Mouse (Mus musculus) brain, adult 2 months (tissue): ENCODE data around the gene Rc3h2.

ENCODE experiments used
- DNase-seq: peaks from one replicate; pipeline ENCODE4 v3.0.0; 2011; ENCODE audit warnings: low read depth, low spot score

Rc3h2 gene

DNA sequence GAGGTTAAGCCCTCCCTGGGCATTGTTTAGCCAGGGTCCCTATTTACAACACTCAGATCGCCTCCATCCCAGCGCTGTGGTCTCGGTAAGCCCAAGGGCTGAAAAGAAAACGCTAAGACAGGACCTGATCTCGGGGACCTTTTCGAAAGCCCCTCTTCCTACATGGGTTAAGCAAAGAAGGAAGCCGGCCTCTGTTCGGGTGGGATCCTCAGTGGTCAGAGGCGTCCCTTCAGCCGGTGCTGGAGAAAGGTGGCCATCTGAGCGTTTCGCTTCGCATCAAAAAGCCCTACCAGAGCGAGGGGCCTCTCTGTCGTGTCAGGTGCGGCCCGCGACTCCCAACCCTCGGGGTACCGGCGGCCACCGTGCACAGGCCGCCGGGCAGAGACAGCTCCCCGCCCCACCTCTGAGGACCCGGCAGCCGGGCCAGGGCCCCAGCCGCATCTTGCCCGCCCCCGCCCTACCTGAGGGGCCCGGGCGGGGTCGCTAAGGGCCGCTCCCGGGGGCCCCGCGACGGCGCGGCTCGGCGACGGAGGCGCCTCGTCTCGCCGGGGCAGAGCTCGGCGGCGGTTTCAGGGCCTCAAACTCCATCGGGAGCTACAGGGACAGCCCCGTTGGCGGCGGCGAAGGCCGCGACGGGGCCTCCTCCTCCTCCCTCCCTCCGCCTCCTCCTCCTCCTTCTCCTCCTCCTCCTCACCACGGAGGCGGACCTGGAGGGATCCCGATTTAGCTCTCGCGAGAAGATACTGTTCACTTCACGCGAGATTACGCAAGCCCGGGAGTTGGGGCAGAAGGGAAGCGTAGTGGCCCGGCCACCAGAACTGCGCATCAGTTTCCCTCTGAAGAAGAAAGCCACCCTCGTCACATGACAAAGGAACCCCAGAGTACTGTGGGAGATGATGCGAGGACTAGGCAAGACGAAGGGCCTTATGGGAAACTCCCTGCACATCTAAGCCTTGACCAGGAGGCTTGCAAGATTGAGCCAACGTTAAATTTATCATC is at the start of gene Rc3h2:
Gene Rc3h2, minus strand, starts transcription at position 598 of the 999 bp plus-strand sequence.
- DNase-seq = peak; percentile 99

DNA sequence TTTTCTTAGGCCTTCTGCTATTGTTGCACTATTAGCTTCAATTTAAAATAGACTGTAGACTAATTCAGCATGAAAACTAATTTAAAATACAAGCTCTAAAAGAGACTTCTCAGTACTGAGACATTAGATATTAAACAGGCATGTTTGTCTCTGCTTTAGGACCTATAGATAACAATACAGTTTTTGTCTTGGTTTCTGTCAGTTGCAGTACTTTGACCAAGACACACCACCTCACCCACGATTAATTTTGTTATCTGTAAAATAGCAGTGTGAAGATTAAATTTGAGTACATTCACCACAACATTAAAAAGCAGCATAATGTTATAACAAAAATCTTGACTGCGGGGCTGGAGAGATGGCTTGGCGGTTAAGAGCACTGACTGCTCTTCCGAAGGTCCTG is 43.6 kb upstream of the Rc3h2 start:
- DNase-seq = no peak

DNA sequence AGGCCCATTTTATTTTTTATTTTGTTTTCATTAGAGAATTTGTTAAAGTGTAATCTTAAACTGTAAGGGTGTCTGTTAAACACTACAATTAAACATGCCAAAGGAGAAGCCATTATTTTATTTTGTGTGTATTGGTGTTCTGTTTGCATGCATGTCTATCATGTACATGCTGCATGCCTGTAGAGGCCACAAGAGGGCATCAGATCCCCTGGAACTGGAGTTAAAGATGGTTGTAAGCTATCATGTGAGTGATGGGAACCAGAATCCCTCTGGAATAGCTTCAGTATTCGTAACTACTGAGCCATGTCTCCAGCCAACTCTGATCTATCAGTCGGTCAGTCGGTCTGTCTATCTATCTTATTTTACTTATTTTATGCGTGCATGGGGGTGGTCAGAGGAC is 38.0 kb upstream of the Rc3h2 start:
- DNase-seq = no peak

DNA sequence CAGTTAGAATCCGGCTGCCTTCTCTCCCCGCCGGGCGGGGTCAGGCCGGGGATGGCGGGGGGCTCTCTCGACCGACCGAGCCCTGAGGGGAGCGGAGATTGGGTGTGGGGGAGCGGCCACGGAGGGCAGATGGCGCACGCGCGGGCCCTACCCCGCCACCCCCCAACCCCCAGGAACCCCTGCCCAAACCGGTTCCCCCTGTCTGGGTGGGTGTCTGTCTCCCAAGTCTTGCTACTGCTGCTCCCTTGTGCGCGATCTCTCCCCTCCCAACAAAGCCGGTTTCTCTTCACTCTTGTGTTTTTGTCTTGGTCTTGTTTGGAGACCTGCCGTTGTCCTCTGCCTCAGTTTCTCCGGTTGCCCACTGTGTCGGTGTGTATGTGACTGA is 29.7 kb upstream of the Rc3h2 start:
- no peak for DNase-seq

DNA sequence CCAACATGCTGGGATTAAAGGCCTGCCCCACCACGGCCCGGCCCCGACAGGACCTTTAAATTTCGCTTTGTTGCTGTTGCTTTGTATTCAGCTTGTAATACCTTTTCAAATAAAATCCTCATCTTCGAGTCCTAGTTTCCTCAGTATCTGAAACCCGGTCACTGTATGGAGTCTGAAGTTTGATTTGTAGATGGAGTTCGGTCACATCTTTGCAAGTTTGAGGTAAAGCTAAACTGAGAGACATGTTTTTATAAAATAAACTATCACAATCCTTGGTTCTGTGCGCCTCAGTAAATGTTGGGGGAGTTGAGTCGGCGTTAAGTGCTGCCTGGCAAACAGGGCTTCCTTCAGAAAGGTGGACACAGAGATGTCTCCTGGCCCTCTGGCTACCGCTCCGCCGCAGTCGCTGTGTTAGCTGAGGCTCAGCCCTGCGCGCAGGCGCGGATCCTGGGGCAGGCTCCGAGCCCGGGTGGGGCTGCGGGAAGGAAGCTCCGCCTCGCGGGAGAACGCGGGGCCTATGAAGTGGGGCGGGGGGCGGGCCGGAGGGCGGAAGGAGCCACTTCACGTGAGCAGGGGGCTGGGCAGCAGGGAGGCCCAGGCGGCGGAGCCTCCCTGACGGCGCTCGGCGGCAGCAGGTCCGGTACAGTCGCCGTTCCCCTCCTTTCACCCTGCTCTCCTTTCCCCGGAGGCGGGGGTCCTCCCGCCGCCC is 29.1 kb upstream of the Rc3h2 start:
- DNase-seq = peak; percentile 98

DNA sequence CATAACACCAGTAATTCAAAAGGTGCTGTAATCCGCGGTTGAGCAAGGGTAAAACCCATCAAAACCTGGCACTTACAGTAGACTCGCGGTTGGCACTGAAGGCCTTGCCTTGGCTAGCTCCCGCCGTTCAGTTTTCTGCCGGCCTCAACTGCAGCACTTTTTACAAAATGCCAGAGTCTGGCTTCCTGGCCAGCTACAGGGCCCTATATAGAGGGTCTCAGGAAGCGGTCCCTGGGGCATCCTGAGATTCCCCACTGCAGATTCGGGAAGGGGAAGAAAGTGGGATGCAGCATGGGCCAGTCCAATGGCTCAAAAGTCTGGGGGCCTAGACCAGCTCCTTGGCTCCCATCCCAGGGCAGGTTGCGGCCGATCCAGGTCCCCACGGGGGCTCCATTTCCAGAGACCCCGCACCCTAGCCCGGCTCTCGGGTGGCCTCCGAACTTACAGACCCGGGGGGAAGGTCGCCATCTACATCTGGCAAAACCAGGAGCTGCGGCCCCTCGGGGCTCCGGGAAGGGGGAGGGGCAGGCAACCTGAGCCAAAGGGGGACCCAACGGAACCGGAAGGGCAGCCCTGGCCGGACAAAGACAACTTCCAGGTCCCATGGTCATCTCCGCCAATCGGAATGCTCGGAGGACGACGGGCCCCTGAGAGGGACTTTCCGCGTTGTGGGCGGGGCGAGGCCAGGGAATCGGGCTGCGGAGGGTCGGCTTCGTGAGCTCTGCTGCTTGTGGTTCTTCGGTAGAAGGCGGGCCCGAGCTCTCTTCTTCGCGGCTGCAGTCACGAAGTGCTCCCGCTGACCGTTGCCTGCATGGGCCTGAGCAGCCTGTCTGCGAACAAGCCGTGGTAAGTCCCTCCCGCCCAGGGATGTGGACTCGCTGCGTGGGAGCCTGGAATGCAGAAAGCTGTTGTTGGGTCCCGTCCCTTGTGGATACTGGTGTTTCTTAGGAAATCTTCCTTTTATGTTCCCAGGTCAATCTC is 20.2 kb upstream of the Rc3h2 start, which contains the start of the genes Zbtb26, Zbtb6 and Rabgap1:
Gene Zbtb26, minus strand, starts transcription at position 525 of the 981 bp plus-strand sequence.
Gene Zbtb6, minus strand, starts transcription at position 561 of the 981 bp plus-strand sequence.
Gene Rabgap1, plus strand, starts transcription at position 669 of the 981 bp plus-strand sequence.
- DNase-seq = peak; percentile 98

DNA sequence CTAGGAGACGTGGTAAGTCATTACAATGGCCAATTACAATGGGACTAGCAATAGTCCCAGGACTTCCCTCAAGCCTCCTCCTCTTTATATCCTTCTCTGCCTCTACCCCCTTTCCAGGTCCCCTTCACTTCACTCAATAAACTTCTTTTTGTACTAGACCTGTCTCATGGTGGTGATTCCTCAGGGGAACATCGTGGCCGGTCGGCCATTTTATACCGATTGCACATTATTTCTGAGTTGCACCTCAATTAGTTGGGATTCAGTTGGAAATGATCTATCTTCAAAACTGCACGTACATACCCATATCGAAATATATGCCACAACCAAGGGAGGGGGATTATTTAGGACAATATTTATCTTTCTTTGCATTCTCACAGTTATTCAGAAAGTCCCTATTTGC is 8.9 kb upstream of the Rc3h2 start:
- DNase-seq = no peak

DNA sequence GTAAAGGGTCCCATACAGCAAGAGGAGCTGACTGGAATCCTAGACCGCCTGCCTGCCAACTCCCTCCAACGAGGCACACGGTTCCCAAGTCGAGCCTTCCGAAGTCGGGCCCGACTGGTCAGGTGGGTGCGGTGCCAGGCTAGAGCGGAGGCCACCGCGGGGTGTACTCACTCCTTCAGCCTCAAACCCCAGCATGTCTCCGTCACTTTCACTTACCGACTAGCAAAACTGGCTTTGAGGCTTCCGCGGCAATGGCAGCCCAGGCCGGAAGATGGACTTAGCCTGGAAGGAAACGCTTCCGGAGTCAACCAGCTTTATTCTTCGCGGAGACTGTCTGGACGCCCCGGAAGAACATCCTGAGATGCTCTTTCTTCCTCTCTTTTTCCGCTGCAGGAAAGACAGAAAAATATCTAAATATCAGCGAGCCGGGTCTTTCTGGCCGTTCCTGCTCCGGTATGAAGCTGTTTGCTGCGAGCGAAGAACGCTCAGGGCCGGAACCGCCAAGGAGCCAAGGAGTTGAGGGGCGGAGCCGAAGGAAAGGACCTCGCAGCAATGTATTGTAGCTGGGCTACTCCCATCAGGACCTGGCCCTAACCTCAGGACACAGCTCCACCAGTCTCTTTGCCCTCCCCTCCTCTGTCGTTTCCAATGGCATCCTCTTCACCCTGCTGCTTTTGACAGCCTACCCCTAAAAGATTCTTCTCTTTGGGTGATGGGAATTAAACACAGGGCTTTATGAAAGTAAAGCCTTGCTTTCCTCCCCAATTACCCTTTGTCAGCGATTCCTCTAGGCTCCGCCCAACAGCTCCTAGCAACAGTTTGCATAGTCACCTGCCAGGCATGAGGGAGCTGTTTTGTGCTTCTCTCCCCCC is 8.1 kb upstream of the Rc3h2 start:
- peak; percentile 96 for DNase-seq

DNA sequence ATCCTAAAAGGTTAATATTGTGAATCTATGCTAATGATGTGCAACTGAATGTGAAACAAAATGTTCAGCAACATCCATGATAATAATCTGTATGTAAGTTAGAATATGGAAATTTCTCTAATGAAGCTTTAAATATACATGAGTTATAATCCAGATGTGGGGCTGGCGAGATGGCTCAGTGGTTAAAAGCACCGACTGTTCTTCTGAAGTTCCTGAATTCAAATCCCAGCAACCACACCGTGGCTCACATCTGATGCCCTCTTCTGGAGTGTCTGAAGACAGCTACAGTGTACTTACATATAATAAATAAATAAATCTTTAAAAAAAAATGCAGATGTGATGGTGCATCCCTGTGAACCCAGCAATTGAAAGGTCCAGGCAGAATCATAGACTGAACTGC is 968 bp upstream of the Rc3h2 start:
- DNase-seq = peak; percentile 19

DNA sequence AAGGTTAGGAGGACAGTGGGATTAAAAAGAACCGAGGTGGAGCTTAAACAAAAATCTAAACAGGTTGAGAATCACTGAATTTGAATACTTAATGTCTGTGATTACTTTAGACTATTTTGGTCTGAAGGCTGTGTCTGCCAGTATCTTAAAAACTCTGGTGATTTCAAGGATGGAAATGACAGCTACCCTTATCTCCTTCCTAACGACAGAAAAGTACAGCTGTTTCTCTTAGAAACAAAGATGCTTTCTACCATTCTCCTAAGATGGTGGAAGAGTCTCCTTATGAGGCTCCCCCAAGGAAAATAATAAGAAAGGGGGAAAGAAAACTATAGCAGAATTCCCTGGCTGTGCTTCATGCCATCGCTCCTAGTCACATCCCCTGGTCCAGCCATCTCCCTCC is 800 bp downstream of the Rc3h2 start:
- no peak for DNase-seq

DNA sequence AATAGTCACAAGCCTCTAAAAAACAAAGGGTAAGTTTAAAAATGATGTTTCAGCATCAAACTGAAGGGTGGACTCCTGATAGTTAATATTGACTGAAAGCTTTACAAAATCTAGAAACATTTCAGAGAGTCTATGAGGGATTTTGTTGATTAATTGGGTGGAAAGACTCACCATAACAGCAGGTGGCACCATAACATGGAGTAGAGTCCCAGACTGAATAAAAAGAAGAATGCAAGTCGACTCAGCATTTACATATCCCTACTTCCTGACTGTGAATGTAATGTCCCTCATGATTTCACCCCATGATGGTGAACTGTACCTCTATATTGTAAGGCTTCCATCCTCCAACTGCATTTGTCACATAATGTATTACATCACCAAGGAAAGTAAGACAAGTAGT is 27.2 kb downstream of the Rc3h2 start:
- DNase-seq = peak; percentile 20

DNA sequence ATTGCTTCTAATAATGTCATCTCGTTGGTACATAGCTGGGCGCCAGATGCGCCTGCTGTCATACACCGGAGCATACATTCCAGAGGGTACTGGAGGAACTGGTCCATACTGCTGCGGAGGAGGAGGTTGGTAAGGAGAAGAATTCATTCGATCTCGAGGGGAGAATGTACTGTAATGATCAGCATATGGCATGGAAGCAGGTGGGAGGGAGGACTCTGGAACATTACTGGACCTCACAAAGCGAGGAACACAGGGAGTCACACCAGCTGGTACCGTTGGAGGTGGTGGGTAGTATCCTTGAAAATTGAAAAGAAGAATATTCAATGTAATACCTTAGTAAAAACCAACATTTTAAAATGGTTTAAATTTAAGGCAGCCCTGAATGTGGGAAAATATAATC is 39.8 kb downstream of the Rc3h2 start:
- DNase-seq = peak; percentile 60

DNA sequence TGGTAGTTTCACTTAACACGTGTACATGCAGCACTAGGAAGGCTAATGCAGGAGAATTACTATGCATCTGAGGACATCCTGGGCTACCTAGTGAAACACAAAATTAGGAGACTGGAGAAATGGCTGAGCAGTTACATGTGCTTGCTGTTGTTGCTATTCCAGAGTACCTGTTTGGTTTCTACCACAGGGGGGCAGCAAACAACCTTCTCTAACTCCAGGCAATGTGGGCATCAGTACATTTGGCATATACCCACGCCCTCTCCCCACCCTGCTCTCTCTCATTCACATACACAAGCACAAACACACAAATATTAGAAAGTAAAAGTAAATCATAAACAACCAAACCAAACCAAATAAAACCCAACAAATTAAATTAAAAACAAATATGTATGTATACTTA is 42.5 kb downstream of the Rc3h2 start:
- DNase-seq = peak; percentile 81

DNA sequence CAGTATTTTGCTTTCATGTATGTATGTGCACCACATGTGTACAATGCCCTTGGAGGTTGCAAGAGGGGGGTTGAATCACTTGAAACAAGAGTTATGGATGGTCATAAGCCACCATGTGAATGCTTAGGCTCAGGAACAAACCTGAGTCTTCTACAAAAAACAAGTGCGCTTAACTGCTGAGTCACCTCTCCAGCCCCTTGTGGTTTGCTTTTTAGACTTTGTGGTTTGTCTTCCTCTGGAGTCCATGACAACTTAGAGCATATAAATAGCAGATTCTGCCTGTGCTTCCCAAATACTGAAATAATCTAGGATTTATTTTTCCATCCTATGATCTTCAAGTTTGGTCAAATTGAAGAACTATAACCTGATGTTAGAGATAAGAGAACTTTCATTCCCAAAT is 46.7 kb downstream of the Rc3h2 start:
- no peak for DNase-seq

DNA sequence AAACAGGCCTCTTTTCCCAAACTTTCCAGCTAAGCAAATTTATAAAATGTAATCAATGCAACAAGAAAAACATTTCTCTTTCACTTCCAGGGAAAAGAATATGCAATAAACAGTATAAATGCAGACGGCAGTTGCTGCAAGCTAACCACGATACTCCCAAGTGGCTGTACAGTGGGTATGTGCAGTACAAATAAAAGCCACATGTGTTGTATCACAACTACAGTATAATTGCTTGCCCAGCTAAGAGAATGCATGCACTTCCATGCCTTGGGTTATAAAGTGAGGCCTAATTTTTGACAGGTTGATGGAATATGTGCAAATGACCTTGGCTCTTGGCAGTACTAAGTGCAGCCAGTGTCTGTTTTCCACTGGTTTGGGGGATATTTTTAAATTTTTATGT is 52.1 kb downstream of the Rc3h2 start:
- DNase-seq = no peak

DNA sequence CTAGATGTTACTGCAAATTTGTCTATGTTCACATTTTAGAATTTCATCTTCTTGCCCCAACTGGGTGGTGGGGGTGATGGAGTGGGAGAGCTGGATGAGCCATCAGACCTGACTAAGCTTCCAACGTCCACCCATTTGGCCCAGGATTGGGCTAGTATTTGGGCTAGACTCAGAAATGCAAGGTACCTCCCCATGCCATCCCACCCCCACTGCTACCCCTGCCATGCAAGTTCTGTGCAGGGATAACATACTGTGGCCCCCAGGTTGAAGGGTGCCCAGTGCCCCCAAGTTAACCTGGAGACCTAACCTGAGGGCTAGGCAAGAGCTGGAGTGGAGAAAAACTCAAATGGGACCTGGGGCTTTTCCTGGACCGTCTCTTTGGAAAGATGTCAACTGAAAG is 62.8 kb downstream of the Rc3h2 start:
- no peak for DNase-seq

DNA sequence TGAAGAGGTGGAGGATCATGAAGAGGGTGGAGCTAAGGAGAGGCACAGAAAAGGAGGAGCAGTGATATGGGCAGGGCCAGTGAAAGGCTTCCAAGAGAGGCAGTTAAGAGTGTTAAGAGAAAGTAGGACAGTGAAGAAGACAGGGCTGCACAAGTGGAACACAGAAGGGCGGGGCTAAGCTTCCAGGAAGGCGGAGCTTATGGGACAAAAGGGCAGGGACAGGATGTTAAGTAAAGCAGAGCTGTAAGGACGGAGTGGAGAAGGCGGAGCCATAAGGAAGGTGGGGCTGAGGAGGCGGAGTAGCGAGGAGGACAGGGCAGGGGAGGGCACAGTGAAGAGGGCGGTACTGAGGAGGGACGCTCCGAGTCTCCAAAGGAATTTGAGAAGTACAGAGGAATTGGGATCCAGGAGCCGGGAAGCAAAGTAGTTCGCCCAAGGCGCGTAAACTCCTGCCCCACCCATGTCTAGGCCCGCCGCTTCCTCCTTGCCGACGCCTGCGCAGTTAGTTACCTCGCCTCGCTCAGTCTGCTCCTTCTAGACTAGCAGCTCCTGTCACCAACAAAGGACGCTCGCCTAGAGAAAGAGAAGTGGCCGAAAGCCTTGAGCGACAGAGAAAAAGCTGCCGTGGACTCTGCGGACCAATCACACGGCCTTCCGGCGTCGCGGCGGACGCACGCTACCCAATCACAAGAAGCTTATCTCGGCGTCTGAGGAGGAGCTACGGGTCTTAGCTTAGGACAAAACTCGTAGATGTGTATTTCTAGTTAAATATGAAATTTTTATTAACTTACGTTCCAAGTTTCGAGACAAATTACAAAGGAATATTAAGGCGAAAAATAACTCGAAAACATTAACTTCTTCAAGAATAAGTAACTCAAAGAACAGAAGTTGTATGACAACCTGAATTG is 63.8 kb downstream of the Rc3h2 start, which contains the start of gene Pdcl:
Gene Pdcl, minus strand, starts transcription at position 700 of the 908 bp plus-strand sequence.
- peak; percentile 98 for DNase-seq

DNA sequence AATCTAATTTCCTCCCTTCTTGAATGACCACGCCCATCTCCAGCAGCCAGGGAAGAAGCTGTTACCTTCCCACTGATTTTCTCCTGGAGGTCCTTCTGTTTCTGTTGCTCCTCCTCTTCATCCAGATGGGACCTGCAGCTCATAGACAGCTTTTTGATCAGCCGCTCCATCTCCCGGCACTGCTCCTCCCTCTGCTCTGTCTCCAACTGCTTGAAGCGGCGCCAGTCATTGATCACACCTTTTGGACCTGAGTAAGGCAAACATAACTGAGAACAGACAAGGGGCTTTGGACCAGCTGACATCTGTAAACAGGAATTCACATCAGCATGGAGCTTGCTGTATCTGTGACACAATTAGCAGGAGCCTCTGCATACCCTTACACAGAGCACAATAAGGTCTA is 67.1 kb downstream of the Rc3h2 start:
- DNase-seq = peak; percentile 43

DNA sequence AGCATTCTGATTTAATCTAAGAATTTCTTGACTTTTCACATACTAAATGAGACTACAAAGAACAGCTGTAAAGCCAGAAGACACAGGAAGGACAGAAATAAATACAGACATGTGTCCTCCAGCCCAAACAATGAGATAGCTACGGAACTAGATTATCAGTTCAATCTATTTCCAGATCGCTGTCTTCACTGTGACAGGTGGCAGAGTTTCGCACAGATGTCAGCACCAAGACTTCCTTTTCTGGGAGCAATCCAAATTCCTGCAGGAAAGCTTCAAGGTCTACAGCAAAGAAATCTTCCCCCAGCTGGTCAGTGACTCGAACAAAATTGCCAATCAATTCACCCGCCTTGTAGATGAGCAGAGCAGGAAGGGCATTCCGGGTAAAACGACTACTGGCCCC is 71.0 kb downstream of the Rc3h2 start:
- peak; percentile 87 for DNase-seq
